16 mouse cellular contexts compared by ENCODE assay signal in the genomic region with DNA sequence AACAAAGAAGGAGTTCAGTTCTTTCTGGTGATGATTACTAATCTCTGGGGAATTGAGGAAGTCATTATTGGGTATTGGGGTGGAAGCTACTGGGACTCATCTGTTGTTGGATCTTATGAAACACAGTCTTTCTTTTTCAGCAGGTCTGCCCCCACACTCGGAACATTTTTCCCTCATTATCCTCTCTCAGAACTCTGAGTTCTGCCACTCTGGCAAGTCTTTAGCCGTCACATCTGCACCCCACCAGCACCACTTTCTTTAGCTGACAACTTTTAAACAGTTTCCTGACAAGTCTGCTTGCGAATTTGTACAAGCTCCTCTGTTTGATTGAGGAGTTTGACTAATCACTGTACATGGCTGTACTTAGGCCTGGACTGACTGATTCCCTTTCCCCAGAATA.
"Had no signal": no experiment of that assay in that cellular context is flagged by ENCODE, and none has a peak within 500 bp of the region (broad histone marks: within the 10 kb centered on the region; RNA-seq: fewer than 3 reads in every experiment).

No protein-coding gene starts in this region.

- H3K4me2 ChIP-seq: kidney, embryonic 15.5 days; neural tube, embryonic 13.5 days; stomach, embryonic 15.5 days had no signal

- DNase-seq: kidney, adult 2 months; kidney, postnatal 14 days; left cerebral cortex, postnatal 4 days; lung, adult 18-20 months; lung, postnatal 4 days; midbrain, embryonic 14.5 days; right cerebral cortex, postnatal 4 days; thymus, postnatal 36 days had no signal

- H3K36me3 ChIP-seq: kidney, embryonic 15.5 days; midbrain, embryonic 10.5 days; neural tube, embryonic 13.5 days; stomach, embryonic 15.5 days had no signal

- H3K9me3 ChIP-seq: kidney, embryonic 15.5 days; midbrain, embryonic 10.5 days; neural tube, embryonic 13.5 days; stomach, embryonic 15.5 days had no signal

- H3K9ac ChIP-seq: kidney, embryonic 15.5 days; liver, embryonic 14.5 days; neural tube, embryonic 13.5 days; stomach, embryonic 15.5 days had no signal

- H3K27ac ChIP-seq: kidney, embryonic 15.5 days; left cerebral cortex, adult 2 months; liver, embryonic 14.5 days; midbrain, embryonic 10.5 days; neural tube, embryonic 13.5 days; stomach, embryonic 15.5 days had no signal

- H3K27me3 ChIP-seq: kidney, embryonic 15.5 days; neural tube, embryonic 13.5 days; stomach, embryonic 15.5 days had no signal

- ATAC-seq: intestine, embryonic 16.5 days; lung, postnatal 0 days had no signal

- H3K4me3 ChIP-seq: kidney, embryonic 15.5 days; left cerebral cortex, adult 2 months; midbrain, embryonic 10.5 days; neural tube, embryonic 13.5 days; stomach, embryonic 15.5 days had no signal
